Mouse (Mus musculus) layer of hippocampus, postnatal 14 days (tissue): ENCODE results near the gene Senp3. TPM values are rescaled to one million over a fixed set of nuclear protein-coding genes. Genes with fewer than 3 reads are reported as not detected.
"Not testable (repeated sequence)": the region's sequence is repeated elsewhere in the genome, so short reads cannot be mapped to it uniquely, and the experiment has no call there.

Experiments used
- DNase-seq, 2 experiments: peaks; one replicate each; pipeline ENCODE4 v3.0.0; 2021 to 2022; ENCODE audit warnings: low spot score in 2 of 2, mixed read lengths in 1 of 2
- total RNA-seq, 2 experiments: library from RNA; stranded (reverse); gene quantifications; 2 replicates each; pipeline ENCODE4 v1.2.3; 2021

Senp3 gene
- total RNA-seq, 2 experiments from 2014 or later: 84.3 to 88.5 TPM

DNA sequence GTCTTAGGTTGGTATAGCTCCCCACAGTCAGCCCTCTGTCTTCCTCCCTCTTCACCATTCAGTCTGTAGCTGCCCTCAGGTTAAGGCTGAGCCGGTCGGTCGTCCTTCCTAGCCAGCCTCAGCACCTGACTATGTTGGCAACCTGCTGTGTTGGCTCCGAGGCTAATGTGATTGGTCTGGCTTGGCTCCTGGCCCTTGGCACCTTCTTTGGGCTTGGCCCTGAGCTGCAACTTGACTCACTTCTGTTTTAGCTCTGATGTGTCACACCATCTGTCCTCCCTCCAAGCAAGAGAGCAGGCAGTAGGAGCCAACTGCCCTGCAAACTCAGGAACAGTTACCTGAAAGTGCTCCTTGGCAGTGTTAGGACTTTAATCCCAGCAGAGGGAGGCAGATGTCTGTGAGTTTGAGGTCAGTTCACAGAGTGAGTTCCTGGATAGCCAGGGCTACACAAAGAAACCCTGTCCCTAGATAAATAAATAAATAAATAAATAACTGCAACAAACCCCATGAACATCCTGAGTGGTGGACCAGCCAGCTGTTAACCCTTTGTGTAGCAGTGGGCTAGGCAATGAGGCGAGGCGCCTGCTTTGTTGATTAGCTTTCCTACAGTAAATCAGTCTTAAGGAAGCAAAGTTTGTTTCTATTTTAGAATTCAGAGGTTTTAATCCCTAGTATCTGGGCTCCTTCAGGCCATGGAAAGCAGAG is 25.0 kb upstream of the Senp3 start:
- peak in 1 of 2 experiments; percentile 36 for DNase-seq

- DNase-seq: no peak
Measured at GRCm38 (mm10) chr11:69704613-69705010, 22.7 kb upstream of the Senp3 start.

- DNase-seq: no peak
Measured at GRCm38 (mm10) chr11:69703814-69704612, 22.1 kb upstream of the Senp3 start.

DNA sequence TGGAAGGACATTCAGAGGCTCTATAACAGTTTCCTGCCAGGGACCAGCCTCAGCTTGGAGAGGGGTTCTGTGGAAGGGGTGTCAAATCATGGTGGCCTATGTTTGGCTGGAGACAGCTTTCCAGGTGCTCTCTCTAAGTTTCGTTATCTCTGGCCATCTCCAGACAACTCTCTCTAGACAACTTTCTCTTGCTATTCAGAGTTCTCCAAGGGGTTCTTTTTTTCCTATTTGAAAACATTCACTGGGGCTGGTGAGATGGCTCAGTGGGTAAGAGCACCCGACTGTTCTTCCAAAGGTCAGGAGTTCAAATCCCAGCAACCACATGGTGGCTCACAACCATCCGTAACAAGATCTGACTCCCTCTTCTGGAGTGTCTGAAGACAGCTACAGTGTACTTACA is 21.5 kb upstream of the Senp3 start:
- DNase-seq: not testable (repeated sequence)

DNA sequence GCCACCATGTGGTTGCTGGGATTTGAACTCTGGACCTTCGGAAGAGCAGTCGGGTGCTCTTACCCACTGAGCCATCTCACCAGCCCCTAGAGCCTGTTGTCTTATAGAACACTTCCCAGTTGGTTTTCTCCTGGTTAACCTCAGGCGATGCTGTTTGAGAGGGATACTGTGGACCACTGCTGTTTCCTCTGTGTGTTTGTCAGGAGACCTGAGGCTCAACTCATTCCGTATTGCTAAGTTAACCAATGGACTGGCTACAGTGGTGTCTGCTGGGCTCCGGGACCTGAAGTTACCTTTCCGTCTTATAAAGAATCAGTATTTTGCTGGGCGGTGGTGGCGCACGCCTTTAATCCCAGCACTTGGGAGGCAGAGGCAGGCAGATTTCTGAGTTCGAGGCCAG is 21.0 kb upstream of the Senp3 start:
- not testable (repeated sequence) for DNase-seq

- no peak for DNase-seq
Measured at GRCm38 (mm10) chr11:69699595-69699994, 17.7 kb upstream of the Senp3 start.

GRCm38 (mm10) chr11:69698574-69698973 is 16.7 kb upstream of the Senp3 start:
- no peak for DNase-seq

- DNase-seq: no peak
Measured at GRCm38 (mm10) chr11:69697396-69697795, 15.5 kb upstream of the Senp3 start.

DNA sequence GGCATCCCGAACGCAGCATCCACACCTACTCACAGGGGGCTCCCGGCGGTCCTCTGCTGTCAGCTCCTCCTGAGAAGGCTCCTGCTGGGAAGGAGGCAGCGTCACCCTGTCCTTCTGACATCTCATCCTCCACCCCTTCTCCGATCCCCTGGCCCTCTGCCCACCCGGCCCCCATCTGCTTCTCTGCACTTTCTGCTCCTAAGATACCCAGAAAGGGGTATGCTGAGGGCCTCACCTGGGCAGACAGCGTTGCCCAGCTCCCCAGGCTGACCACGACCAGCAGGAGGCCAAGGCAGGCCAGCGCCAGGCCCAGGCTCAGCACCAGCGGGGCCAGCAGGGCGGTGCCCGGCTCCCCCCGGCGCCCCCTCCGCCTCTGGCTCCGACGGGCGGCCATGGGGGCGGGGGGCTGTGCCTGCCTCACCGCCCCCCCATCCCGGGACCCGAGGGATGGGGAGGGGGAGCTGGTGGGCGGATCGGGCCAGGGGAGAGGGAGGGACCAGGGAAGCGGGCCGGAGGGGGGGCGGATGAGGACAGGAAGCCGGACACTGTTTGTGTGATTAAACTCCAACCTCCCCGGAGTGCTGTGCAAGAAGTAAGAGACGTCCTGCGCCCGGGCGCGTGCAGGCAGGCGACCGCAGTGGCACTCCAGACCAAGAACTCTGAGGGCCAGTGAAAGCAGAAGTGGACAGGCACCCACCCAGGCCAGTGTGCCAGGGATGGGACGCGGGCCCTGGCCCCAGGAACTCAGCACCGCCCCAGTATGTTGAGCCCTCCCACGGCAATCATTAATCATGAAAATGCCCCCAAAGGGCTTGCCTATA is 13.7 kb upstream of the Senp3 start, which contains the start of the genes Tnfsf12 and Tnfsfm13:
Gene Tnfsf12, minus strand, starts transcription at position 489 of the 821 bp plus-strand sequence.
Gene Tnfsfm13, minus strand, starts transcription at position 738 of the 821 bp plus-strand sequence.
- DNase-seq: no peak

DNA sequence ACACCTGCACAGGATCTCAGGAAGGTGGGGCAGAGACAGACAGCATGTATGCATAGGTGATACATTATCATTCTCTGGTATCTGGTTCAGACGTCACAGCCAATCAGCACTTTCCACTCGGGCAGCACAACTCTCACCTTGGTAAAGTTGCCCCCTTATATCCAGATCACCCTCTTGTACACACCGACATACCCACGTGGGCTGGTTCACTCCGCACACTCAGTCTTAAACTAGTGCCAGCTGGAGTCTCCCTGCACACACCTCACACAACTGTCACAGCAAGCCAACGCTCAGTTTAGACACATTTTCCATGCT is 13.1 kb upstream of the Senp3 start:
- no peak for DNase-seq

DNA sequence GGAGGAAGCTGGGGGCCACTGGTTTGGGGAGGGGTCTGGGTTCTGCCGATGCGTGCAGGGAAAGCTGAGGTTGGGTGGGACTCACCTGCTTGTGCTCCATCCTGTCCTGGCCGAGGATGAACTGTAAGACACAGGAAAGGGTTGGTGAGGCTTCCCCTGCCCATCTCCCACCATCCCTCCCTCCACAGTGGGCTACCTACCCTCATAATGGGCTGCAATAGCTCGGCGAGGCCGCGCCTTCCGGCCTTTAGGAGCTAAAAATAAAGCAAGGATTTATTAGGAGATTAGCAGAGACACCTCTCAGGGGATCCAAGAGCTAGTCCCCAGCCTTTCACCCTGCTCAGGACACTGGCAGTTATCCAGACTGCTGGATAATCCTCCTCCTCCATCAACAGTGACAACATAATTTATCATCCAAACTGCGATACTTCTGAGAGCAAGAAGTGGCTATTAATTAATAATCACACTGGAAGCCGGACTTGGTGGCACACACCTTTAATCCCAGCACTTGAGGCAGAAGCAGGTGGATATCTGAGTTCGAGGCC is 11.6 kb upstream of the Senp3 start:
- no peak for DNase-seq

- no peak for DNase-seq
Measured at GRCm38 (mm10) chr11:69692863-69693262, 11.0 kb upstream of the Senp3 start.

GRCm38 (mm10) chr11:69692196-69692811 is 10.4 kb upstream of the Senp3 start:
- no peak for DNase-seq

DNA sequence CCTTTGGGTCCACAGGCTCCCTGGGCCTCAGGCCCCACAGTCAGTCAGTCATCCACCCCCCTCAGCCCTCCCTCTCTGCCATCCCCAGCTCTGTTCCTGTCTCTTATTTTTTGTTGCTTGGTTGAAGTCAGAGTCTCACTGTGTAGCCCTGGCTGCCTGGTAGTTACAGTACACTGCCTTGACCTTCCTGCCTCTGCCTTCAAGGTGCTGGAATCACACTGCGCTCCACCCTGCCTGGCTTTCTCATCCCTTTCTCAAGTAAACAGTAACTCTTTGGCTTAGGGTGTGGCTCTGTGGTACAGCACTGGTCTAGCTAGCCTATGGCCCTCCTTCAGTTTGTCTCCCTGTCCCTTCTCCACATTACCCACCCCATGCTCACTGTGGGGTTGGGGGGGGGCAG is 8.0 kb upstream of the Senp3 start:
- no peak for DNase-seq

- no peak for DNase-seq
Measured at GRCm38 (mm10) chr11:69687061-69687460, 5.2 kb upstream of the Senp3 start.

DNA sequence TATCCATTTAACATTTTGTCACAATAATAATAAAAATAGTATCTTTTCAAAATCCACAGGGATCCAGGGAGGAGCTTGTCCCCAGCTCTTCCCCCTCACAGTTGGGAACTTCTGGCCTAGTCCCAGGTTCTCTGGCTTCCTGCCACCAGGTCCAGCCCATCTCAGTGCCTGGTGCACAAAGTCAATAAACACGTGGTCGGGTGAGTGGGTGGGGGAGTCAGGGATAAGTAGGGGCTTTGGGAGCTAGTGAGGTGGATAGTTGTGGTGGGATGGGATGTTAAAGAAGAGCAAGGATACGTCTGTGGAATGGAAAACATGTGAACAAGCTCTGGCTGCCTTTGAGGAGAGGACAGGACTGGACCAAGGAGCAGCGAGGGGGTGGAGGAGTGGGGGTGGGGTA is 4.5 kb upstream of the Senp3 start:
- no peak for DNase-seq

DNA sequence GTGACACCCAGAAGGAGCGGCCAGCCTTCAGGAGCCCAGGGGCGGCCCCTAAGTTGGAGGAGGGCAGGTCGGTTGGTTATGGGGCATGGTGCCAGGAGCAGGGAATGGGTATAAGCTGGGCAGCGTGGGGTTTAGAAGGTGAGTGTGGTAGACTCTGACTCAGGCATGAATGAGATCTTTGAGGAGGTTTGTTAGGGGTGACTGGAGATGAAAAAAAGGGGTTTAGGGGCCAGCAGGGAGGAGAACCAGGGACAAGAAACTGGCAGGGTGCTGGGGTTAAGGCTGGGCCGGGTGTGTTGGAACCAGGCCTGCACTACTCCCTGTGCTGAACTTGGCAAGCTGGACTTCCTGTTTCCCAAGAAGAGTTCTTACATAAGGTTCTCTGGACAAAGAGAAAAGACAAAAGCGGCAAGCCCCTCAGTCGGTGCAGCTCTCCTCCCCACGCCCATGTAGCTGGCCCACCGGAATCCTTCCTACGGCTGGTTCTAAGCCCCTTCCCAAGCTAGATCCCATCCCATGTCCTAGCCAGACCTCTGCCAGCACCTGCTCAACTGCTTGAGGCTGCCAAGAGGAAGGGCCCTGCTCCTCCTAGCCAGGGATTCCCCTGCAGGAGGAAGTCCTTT is 3.8 kb upstream of the Senp3 start, which contains the start of gene Tnfsf13:
Gene Tnfsf13, minus strand, starts transcription at position 259 of the 623 bp plus-strand sequence.
- DNase-seq: peak in 1 of 2 experiments; percentile 77

GRCm38 (mm10) chr11:69684936-69685335 is 3.1 kb upstream of the Senp3 start:
- no peak for DNase-seq

DNA sequence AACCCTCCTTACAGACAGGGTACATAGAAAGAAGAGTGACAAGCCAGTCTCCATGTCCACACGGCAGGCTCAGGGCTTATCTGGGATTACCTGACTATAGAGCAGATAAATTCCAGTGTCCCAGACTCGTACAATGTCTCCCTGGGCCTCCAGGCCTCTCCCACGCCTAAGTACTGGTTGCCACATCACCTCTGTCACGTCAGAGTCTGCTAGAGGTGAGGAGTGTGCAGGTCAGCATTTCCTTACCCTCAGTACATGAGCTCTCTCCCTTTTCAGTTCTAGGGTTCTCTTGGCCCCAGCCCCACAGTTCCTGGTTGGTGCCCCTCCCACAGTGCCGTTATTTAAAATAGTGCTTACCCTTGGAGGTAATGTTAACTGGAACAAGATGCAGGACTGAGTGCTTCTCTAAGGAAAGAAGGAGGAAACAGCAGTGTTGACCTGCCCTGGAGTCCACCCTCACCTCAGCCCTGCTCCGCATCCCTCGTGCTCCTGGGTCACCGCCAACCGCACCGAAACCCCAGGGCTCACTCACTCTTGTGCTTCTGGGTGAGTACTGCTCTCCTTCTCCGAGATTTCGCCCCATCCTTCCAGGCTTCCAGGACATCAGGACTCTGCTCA is 2.4 kb upstream of the Senp3 start:
- DNase-seq: no peak

GRCm38 (mm10) chr11:69683576-69683975 is 1.7 kb upstream of the Senp3 start:
- DNase-seq: no peak
